Mouse (Mus musculus) spleen, adult 18-20 months (tissue): ENCODE data around the gene Prim1.
A peak's percentile ranks its signal among the peaks of the same experiment; 100 is the strongest.

Source experiments
- DNase-seq, 2 experiments: peaks; one replicate each; pipeline ENCODE4 v3.0.0; 2022; ENCODE audit warnings: mixed read lengths in 2 of 2

The Prim1 gene

GRCm38 (mm10) chr10:128015068-128015934 lies at the start of gene Prim1:
Gene Prim1 (plus strand): TSS chr10:128015168.
- peak; percentile 61 to 77 for DNase-seq

- DNase-seq: no peak
Observed at GRCm38 (mm10) chr10:127966506-127966905, 48.5 kb upstream of the Prim1 start.

GRCm38 (mm10) chr10:127969820-127970219 lies 45.1 kb upstream of the Prim1 start:
- DNase-seq: no peak

GRCm38 (mm10) chr10:127970359-127970831 lies 44.6 kb upstream of the Prim1 start:
- no peak for DNase-seq

- no peak for DNase-seq
Observed at GRCm38 (mm10) chr10:127971135-127971534, 43.8 kb upstream of the Prim1 start.

DNA sequence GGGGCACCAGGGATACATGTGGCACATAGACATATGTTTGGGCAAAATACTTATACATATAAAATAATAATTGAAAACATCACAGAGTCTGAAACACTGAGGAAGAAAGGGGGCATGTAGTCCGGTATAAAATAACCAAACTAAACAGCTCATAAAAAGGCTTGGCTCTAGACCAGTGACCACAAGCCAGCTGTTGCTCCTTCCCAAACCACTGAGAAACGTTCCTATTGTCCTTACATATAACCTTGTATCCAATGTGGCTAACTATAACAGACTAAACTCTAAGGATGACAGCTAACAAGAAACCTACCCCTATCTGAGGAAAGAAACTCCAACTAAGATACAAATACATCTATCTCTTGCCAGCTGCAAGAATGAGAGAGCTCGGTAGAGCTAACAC lies 40.9 kb upstream of the Prim1 start:
- DNase-seq: no peak

GRCm38 (mm10) chr10:127975503-127975902 lies 39.5 kb upstream of the Prim1 start:
- no peak for DNase-seq

DNA sequence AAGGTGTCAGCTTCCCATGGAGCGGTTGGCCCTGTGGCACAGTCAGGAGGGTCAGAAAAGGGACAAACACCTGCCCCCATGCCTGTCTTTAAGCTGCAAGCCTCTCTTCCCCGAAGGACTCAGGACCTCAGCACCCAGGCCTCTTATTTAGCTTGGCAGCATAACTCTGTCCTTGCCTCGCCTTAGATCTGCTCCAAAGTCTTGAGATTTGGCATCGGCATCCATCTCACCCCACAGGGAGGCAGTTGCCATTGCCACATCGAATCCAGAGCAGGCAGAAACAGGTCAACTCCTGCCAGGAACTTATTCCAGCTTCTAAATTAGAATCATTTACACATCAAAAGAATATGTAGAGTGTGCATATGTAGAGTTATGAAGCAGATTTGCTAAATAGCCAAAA lies 30.3 kb upstream of the Prim1 start:
- no peak for DNase-seq

GRCm38 (mm10) chr10:127985601-127986000 lies 29.4 kb upstream of the Prim1 start:
- no peak for DNase-seq

- no peak for DNase-seq
Observed at GRCm38 (mm10) chr10:127996690-127997089, 18.3 kb upstream of the Prim1 start.

DNA sequence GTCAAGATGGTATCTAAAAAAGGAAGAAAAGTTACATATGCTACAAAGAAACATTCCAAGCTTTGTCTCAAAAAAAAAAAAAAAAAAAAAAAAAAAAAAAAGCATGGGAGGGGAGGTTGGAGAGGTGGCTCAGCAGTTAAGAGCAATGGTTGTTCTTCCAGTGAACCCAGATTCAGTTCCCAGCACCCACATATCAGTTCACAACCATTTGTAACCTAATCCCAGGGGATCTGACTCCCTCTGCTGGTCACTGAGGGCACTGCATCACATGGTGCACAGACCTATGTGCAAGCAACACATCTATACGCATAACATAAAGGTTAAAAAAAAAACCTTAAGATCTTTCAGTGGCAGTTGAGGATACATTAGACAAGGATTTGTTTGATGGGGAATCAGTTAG lies 16.7 kb upstream of the Prim1 start:
- no peak for DNase-seq

GRCm38 (mm10) chr10:128003281-128003801 lies 11.6 kb upstream of the Prim1 start:
- DNase-seq: no peak

DNA sequence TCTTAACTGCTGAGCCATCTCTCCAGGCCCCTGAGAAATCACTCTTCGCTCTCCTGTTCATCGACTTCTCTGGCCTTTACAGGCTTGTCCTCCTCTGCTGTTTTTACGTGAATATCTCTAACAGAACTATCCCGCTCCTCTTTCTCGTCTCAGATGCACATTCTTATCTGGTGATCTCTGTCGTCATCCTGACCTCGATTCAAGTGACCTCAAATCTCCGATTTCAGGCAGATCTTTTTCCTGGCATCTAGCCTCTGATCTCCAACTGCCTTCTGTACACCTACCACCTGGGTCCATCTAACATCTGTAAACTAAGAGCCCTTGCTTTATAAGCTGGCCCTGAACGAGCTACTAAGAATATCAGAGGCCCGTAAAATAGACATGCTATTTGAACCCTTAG lies 10.1 kb upstream of the Prim1 start:
- DNase-seq: no peak

DNA sequence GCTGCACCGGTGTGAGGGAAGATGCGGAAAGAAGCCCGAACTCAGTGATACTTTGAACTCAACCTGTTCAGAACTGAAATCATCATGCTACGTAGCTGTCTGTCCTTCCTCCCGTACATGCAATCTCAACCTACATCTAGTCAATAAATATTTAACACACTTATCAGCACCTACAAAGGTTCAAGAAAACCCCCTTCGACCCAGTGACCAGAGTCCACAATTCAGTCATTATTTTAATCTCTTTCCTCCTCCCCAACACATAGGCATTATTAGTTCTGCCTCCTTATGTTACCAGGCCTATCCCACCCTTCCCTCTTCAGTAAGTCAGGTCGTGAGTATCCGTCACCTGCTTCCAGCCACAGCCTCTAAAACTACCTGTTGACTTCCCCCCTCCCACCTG lies 9.5 kb upstream of the Prim1 start:
- no peak for DNase-seq

- DNase-seq: no peak
Observed at GRCm38 (mm10) chr10:128007446-128007845, 7.5 kb upstream of the Prim1 start, which contains the start of gene Hsd17b6. Gene Hsd17b6 (minus strand): TSS chr10:128007611.

GRCm38 (mm10) chr10:128008207-128008889 lies 6.6 kb upstream of the Prim1 start:
- DNase-seq: peak; percentile 16 to 70

GRCm38 (mm10) chr10:128009735-128010134 lies 5.2 kb upstream of the Prim1 start:
- no peak for DNase-seq

GRCm38 (mm10) chr10:128022196-128022595 lies 7.2 kb downstream of the Prim1 start:
- no peak for DNase-seq

DNA sequence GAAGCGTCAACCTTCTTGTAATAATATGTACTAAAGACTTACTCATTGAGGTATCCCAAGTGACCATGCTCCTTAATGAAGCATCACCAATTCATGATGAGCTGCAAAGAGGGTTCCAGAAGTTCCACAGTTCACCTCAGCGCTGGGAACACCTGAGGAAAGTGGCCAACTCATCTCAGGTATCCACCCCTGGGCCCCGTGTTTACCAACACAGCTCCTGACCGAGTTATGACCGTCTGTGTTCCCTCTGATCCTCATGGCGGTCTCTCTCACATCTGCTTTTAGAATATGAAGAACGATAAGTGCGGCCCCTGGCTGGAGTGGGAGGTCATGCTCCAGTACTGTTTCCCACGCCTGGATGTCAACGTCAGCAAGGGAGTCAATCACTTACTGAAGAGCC lies 8.5 kb downstream of the Prim1 start:
- no peak for DNase-seq

- no peak for DNase-seq
Observed at GRCm38 (mm10) chr10:128029931-128030330, 15.0 kb downstream of the Prim1 start.

DNA sequence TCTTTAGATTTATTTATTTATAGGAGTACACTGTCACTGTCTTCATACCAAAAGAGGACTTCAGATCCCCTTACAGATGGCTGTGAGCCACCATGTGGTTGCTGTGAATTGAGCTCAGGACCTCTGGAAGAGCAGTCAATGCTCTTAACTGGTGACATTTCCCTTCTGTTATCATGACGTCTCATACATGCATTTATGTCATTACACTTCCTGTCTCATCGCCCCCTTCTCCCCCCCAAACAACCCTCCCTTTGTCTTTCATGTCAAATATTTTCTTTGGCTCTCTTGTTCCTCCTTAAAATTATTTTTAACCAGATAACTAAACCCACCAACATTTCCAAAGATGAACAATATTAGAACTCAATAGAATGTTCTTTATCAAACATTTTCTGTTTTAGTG lies 15.9 kb downstream of the Prim1 start:
- no peak for DNase-seq

GRCm38 (mm10) chr10:128036746-128037425 lies 21.9 kb downstream of the Prim1 start:
- no peak for DNase-seq

DNA sequence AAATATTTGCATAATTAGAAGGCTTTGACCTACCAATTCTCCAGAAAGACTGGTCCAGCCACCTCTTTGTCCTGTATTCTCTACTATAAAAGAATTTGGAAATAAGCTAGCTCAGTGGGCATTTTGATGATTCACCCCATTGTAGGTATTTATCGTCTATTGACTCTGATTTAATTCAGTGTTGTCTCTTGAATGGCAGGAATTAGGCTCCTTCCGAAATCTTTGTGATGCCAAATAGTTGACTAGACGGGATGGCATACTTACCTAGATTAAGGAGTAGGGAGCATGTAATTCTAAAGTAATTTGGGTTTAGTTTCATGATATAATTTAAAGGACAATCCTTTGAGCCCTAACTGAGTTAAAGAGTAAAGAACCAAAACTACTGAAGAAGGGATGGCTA lies 23.0 kb downstream of the Prim1 start:
- DNase-seq: no peak
